Mouse (Mus musculus): ENCODE measurements around the gene Plbd2.

Plbd2 gene

DNA sequence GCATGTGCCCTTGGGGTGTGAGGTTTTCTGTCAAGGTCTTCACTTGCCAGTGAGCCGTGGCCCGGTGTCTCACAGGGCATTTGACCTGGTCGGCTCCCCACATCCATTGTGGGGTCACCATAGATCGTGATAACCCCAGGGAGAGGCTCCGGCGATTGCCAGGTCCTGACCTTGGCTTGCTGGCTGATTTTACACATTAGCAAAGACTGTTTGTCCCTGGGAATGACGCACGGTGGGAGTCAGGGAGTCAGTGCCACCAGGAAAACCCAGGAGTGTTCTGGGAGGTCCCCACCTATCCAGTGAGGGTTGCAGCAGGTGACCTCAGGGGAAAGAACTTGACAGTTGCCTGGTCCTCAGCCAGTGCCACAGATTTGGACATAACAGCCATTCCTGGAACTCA lies 30.7 kb downstream of the Plbd2 start, which contains the start of gene Sdsl:
Gene Sdsl (minus strand): TSS at position 41 of the 400 bp plus-strand sequence.
- no peak for DNase-seq

DNA sequence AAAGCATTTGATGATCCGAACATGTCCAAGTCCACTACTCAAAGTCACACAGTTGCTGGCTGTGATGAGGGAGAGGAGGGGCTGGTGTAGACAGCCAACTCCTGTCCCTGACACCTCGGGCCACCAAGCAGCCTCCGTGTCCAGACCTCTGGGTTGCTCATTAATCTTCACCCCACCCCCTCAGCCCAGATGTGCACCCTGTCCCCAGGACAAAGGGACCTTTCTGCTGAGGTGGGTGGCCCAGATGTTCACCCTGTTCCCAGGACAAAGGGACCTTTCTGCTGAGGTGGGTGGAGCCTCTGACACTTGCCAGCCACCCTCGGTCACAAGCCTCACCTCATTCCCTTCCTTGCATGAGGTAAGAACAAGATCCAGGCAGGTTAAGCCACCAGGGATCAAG lies 31.9 kb downstream of the Plbd2 start:
- DNase-seq = no peak

DNA sequence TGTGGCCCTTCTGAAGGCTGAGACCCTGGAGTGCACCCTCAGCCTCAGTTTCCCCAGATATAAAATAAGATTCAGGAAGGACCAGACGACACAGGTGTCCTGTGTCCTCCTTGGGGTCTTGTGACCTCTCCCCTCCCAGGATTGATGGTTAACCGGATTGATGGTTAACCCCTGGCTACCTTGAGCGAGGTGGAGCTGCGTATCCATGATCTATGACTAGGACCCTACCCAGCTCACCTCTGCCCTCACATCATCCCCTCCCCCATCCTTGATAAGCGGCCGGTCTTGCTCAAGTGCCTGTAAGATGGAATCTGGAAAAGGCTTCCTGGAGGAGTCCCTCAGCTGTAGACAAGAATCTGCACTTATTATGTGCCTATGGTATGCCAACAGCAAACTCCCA lies 34.6 kb downstream of the Plbd2 start:
- no peak for DNase-seq

DNA sequence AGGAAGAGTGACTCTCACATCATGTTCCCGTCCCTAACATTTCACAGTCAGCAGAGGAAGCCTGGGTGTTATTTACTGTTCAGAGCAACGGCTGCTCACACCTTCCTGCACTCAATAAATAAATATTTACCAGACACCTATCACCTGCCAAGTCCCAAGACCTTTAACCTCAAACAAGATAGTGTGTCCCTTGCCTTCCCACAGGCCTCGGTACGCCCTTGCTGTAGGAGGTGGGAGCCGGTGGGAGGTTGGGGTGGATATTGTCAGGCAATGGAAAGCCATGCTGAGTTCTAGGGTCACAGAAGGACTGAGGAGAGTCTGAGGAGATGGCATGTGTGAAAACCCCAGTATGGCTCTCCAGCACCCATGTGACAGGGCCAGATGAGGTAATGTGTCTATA lies 35.1 kb downstream of the Plbd2 start:
- DNase-seq = no peak

DNA sequence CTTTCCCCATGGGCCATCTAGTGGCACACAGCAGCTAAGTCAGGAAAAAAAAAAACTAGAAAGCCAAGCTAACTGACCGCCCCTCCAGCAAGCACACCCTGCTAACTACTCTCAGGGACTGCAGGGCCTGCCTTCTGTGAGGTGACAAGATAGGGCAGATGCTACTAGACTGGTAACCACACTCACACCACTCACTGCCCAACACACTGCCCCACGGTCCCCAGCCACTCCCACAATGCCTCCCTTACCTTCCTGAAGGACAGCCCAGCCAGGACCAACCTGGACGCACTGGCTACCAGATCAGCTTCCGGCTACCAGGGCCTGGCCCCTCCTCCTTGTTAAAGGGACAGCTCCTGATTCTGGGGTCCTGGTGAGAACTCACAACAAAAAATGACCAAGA lies 36.4 kb downstream of the Plbd2 start:
- no peak for DNase-seq

DNA sequence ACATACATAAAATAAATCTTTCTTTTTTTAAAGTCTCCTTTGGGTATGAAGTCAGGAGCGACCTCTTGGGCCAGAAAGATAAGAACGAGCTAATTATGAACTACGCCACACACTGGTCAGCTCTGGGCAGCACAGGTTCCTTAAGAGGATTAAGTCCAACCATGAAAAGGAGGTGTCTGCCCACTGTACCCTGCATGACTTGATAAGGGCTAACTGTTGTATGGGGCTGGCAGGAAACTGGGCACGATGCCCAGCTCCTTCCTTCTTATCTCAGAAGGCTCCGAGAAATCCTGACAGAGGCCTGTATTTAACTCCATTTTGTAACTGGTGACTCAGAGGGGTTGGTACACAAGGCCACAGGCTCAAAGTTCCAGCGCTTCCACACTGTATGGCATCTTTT lies 37.6 kb downstream of the Plbd2 start:
- DNase-seq = no peak

DNA sequence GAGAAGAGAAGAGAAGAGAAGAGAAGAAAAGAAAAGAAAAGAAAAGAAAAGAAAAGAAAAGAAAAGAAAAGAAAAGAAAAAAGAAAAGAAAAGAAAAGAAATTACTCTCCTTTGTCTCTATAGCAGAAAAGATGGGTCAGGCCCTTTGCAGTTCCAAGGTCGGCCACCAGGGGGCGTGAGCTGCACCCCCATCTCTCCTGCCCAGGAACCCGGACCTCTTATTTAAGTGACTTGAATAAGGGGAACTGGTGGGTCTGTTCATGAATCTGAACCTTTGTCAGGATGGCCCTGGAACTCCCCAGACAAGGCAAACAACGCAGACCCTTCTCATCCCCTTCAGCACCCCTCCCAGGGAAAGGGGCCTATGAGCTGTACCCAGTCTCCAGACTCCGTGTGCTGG lies 38.4 kb downstream of the Plbd2 start:
- no peak for DNase-seq

DNA sequence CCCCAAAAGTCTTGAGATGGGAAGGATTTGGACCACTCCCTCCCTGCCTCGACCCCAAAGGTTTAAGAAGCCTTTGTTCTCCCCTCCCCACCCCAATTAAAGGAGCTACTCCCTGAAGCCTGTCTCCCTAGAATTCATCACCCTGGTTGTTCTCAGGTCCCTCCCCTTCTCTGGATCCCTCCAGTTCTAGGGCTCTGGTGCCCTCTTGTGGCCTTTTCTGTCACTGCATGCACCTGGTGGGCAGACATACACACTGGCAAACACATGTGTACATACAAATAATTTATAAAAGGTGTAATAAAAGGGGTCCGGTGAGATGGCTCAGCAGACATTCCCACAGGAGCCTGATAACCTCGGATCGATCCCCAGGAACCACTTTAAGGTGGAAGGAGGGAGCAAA lies 39.1 kb downstream of the Plbd2 start:
- no peak for DNase-seq

DNA sequence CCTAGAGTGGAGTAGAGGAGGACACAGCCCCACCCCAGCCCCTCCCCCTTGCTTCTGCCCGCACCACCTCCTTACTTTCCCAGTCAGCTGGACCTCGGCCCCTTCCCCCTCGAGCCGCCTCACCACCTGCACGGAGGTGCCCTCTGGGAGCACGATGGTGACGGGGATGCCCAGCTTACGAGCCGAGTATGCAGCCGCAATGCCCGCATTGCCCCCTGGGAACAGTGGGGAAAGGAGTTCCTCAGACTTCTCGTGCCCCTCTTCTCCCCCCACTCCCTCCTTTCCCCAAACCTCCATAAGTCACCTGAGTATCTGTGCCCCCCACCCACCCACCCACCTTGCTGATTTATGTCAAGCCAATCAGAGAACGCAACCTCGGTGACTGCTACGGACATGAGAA lies 41.5 kb downstream of the Plbd2 start:
- DNase-seq = no peak

DNA sequence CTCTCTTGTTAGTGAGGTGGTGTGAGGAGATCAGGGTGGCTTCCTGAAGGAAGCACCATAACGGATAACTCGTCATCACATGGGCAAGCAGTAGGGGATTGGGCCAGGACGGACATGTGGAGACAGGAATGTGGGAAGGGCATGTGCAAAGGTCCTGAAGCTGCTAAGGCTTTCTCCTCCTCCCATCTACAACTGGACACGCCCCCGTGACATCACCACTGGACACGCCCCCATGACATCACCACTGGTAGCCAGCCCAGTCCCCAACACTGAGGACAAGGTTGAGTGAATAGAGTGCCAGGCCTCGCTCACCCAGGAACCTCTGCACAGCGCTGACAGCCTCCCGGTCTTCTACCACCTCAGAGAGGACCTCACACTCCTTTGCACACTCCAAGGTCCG lies 44.3 kb downstream of the Plbd2 start:
- no peak for DNase-seq

DNA sequence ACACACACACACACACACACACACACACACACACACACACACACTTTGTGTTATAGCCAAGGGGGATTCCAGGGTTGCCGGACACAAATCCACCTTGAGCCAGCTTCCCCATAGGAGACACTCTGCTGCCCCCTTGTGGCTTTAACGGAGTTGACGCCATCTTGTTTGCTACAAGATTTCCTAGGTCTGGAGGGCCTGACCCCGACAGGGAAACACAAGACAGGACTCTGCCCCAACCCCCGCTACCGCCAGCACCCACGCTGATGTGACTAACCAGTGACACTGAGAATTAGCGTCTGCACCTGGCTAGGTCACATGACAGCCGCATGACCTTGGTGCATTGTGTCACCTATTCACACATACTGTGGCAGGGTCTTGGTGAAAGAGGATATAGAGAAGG lies 45.8 kb downstream of the Plbd2 start:
- no peak for DNase-seq

DNA sequence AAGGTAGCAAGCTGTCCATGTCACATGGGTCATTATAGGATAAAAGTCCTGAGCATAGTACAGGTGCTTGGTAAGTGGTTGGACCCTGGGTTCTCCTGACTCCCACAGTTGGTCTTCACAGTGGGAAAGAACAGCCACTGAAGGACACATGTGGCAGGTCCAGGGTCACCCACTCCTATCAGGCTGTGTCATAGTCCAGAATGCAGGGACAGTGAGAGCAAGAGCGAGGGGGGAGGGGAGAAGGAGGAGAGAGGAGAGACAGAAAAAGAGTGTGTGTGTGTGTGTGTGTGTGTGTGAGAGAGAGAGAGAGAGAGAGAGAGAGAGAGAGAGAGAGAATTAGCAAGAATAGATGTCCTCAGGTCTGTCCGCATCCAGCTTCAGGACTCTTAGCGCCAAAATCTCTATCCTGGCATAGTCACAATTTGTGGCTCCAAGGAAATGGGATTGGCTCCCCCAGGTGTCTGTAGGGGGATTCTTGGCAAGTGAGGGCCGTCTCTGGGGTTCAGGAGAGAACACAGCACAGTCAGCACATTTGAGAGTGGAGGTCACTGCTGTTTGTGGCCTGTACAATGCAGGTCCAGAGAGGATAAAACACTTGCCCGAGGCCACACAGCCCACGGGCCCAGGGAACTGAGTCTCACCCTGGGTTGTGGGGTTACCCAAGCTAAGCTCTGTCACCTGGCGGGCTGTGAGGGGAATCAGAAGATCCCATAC lies 46.4 kb downstream of the Plbd2 start:
- DNase-seq = no peak

DNA sequence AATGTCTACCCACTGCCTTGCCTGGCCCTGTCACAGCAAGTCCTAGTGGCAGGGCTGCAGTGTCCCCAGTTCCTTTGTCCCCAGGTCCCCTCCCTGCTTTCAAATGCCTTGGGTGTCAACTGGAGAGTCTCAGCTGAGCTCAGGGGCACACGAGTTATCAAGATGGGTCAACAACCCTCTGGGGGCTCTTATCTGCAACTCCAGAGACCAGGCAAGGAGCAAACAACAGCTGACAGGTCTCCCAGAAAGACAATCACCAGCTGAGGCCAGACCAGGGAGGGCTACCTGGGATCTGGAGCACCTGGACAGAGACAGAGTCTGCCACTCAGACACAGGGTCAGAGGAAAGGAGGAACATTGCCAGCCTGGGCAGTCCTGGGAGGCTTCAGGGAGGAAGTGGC lies 47.2 kb downstream of the Plbd2 start:
- DNase-seq = no peak

DNA sequence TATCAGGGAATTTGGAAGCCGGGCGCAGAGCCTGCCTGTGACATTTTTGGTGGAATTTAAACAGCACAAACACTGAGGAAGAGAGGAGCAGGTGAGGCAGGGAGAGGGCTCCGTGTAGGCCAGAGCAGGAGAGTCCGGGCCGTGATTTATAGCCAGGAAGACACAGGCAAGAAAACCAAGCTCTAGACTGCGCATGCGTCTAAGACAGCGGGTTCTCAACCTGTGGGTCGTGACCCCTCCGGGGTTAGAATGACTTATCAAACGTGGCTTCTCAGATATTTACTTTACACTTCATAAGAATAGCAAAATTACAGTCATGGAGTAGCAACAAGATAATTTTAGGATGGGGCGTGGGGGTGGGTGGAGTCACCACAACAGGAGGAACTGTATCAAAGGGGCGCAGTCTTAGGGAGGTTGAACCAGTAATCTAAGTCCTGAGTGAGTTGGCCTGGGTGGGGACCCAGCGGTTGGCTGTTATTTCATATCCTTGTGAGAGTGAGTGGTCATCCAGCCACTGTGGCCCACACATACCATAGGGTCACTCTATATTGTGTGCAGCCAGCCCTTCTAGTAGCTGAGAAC lies 48.6 kb downstream of the Plbd2 start:
- no peak for DNase-seq

DNA sequence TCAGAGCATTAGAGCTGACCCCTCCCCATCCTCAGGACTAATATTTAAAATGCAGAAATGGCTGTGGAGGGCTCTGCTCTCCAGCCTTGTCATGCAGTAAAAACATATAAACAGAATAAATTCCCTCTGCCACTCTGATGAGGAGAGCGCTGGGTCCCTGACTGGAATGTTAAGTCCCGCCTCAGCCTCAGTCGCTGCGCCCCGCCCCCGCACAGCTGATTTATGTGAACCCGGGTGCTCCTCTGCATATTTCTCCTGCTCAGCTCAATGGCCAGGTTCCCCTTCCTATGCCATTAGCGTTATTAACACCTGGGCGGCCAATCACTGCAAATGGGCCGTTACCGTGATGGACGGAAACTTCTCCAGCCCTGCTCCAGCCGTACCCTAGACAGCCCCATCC lies 56.1 kb downstream of the Plbd2 start:
- no peak for DNase-seq

DNA sequence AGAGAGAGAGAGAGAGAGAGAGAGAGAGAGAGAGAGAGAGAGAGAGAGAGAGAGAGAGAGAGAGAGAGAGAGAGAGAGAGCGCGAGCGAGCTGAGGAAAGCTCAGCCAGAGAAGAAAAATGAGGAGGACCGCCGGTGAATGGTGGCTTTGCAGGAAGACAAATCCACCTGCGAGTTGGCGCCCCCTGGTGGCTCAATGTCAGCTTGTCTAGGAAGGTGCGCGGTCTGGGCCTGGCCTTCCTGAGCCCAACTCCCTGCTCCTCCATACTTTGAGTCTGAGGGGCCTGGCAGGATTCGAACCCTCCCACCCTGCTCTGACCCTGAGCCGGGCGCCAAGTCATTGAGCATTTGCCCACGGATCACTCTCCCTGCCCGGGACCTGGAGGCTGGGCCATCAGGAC lies 62.7 kb downstream of the Plbd2 start:
- DNase-seq = peak; percentile 80

DNA sequence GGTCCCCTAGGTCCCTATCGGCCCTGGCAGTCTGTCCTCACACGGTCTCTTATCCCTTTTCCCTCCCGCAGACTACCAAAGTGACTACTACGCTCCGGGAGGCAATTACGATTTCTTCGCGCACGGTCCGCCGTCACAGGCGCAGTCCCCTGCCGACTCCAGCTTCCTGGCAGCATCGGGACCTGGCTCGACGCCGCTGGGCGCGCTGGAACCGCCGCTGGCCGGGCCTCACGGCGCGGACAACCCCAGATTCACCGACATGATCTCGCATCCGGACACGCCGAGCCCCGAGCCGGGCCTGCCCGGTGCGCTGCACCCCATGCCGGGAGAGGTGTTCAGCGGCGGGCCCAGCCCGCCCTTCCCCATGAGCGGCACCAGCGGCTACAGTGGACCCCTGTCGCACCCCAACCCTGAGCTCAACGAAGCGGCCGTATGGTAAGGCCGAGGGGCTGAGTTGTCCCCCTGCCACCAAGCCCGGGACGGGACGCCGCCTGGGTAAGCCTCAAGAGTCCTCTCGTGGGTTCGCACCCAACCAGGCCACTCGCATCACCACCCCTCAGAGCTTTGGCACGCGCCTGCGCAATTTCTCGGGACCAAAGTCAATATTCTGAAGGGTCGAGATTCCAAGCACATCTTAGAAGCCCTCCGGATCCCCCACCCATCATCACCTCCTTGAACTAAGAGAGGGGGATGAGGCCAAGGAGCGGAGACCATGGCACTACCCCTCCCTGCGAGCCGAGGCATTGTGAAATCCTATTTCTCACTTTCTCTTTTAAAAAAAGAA lies 63.3 kb downstream of the Plbd2 start:
- no peak for DNase-seq

DNA sequence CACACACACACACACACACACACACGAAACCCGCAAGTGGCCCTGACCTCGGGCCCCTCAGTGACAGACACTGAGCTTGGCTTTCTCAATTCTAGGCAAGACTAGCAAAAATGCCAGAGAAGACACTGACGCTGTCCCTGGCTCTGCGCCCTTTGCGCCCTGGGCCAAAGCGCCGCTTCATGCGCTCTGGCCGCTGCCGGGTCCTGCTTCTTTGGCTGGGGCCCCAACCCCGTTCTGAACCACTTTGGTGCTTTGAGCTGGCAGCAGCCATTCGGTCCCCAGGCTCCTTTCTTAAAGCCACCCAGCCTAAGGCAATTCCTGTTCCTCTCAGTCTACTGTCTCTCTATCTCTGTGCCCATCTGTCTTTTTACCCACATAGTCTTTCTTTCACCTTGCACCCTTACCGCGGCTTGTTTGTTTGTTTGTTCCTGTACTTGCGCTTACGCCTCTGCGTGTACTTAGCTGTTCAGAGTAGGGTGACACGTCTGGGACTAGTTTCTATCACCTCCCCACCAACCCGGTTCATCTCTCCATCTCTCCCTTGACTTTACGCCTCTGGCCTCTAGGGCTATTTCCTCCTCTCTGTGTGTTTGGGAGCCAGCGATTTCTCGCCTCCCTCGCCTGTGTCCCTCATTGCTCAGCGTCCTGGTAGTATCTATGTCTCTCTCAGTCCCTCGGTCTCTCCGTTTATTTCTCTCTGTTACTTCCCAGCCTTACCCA lies 64.3 kb downstream of the Plbd2 start:
- no peak for DNase-seq

DNA sequence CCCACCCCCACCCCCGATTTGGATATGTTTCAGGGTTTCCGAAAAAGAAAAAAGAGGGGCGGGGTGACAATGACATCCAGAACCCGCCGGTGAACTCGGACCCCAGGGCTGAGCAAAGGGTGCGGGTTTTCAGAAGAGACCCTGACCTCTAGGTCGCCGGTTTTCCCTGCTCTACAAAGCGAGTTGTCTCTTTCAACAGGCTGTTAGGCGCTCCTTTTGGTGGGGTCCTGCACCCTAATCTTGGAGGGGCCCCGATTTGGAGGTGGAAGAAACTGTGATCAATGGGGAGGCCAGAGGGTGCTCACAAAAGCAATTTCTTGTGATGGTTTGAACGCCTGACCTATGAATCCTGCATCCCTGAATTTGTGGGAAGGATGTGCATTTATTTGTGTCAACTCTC lies 65.0 kb downstream of the Plbd2 start:
- no peak for DNase-seq

DNA sequence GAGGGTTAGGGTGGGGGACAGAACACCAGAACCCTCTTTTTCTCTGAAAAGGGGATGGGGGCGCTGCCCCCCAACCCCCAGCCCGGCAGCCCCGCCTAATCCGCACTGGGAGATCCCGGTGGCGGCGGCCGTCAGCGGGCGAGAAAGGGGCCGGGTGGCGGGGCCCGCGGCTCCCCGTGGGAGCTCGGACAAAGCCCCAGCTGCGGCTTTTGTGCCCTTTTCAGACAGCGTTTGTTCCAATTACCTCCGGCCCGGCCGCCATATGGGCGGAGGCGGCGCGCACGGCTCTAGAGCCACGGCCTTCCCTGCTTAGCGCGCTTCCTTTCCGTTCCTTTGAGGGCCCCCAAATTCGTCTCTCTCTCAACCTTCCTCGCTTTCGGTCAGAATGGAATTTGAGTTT lies 65.4 kb downstream of the Plbd2 start:
- DNase-seq = no peak

DNA sequence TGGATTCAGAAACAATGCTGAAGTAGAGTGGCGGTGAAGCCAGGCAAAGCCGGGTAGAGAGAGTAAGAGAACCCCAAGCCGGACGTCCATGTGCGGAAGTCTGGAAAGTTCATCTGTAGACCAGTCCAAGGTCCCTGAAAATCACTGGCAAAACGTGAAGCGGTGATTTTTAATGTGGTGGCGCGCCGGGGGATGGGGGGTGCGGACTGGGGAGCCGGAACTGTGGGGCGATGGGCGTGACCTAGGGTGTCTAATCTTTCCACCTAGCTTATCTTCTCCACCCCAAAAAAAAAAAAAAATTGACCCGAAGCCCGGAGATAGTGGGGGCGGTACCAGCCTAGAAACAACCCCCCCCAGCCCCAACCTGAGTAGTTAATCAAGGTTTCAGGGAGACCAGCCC lies 65.9 kb downstream of the Plbd2 start:
- no peak for DNase-seq

DNA sequence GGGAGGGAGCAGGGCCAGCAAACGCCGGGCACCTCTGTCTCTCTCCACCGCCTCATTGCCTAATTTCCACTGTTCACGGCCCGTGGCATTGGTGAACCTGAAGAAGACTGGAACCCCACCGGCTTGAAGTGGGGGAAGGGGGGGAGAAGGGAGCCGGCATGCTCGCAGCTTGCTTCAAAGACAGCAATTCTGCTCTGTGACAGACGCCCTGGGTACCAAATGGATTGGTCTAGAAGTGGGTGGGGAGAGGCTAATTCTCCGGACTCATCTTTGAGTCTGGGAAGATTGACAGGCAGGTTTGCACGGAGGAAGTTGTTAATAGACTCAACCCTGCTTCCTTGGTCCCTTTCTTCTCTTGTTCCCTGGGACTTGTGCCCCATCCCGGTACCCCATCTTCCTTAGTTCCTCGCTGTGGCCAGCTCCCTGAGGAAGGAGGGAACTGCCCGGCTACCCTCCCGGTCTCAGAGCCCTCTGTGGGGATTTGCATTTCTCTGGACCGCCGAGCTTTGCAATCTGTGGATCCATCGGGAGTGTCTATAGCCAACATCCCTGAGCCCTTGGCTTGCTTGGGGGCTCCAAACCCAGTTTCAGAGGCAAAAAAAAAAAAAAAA lies 66.4 kb downstream of the Plbd2 start:
- no peak for DNase-seq
